Mouse (Mus musculus) brain, adult 2 months (tissue): ENCODE measurements around the gene Pm20d1.

Source experiments
- DNase-seq: peaks from one replicate; pipeline ENCODE4 v3.0.0; 2011; ENCODE audit warnings: low read depth, low spot score

Gene Pm20d1

DNA sequence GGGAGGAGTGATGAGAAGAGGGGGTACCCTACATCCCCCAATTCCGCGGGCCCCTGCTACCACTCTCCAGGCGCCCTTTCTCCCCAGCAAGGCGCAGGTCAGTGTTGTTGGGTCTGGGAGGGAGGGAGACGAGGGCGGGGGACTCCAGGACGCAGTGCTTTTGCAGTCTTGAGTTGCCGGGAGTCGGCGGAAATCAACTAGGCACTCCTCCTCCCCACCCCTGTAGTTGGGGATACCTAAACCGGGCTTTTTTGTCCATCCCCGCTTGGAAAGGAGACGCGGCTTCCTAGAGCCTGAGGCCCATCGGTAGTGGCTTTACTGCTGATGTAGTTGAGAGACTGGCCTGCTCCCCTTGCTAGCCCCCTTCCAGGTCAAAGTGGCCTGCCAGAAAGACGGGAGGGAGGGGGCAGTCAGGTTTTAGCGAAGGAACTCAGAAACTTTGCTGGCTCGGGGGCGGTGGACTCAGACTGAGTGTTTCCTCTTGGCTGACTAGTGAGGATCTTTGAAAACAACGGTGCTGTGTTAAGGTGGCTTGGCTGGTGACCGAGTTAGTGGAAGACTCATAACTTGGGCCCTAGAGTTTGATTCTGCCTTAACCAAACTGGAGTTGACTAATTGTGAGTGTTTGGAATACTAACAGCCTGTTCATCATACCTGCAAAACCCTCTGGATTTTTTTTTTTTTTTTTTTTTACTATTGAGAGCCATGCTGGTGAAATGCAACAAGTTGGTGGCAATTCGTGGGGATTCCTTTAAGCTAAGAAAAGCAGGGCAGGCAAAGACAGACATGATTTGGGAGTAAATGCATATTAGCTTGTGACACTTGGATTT is 31.3 kb downstream of the Pm20d1 start:
- DNase-seq = peak; percentile 55

GRCm38 (mm10) chr1:131829279-131829678 is 32.1 kb downstream of the Pm20d1 start:
- DNase-seq = no peak

DNA sequence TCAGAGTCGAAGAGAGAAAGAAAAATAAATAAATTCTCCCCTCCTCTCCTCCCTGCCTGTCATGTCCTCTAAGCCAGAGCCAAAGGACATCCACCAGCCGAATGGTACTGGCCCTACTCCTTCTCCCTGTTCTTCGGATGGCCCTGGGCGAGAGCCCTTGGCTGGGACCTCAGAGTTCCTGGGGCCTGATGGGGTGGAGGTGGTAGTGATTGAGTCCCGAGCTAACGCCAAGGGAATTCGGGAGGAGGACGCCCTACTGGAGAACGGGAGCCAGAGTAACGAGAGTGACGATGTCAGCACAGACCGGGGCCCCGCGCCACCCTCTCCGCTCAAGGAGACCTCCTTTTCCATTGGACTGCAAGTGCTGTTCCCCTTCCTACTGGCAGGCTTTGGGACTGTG is 33.4 kb downstream of the Pm20d1 start:
- DNase-seq = no peak

DNA sequence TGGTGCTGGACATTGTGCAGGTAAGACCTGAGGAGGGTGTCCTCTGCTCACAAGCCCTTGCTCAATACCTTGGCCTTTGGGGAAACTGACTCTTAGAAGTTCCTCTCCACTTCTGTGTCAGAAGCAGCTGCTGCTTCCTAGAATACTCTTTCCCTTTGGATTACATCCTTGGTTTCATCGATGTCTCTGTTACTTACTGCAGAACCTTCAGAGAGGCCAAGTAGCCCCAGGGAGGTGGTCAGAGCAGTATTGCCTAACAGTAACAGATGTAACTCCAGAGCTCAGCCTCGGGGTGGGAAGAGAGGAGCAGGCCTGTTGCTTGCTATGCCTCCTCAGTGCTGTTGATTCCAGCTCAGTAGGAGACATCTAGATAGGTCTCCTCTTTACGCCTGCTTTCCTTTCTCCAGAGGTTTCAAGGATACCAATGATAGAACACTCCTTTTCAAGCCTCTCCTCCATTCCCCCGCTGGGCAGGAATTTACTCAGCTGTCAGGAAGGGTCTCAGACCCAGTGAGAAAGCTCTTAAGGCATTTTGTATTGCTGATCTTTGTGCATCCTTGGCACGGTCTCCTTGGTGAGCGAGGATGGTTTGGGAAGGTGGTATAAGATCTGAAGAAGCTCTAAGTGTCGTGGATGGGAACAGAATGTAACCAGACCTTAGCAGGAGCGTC is 33.9 kb downstream of the Pm20d1 start:
- DNase-seq = no peak

GRCm38 (mm10) chr1:131837035-131837434 is 39.9 kb downstream of the Pm20d1 start:
- DNase-seq = no peak

DNA sequence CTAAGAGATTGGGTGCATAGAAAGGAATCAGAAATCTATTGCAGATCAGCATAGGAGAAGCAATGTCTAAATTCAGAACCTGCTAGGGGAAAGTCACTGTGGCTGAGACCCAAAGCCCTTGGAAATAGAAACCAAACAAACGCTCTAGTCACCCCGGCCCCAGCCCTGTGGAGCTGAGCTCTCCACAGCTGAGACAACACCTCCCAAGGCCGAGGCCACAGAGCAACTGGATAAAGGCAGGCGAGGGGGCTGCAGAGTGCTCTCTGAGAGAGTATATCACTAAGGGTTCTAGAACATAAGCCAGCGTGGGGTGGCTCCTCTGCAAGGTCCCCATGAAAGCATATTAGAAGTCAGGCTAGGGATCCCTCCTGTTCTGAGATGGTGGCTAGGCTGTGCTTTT is 41.4 kb downstream of the Pm20d1 start:
- DNase-seq = no peak

DNA sequence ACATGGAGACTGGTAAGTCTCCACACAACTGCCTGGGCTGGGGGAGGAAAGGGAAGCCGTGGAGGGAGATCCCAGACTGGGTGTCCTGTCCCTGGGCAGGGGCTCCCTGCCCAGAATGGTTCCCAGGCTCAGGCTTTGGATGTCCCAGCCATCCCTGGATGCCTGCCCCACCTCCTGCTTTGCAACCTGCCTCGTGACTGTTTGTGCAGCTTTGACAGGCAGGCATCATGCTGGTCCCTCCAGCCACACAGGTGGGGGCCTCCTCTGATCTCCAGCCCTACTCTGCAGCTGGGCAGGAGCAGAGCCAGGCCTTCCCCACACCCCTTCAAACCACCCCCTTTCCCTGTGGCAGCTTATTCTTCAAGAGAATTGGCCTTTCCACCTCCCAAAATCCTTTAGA is 42.1 kb downstream of the Pm20d1 start:
- peak; percentile 35 for DNase-seq

GRCm38 (mm10) chr1:131842221-131842620 is 45.0 kb downstream of the Pm20d1 start:
- DNase-seq = no peak

DNA sequence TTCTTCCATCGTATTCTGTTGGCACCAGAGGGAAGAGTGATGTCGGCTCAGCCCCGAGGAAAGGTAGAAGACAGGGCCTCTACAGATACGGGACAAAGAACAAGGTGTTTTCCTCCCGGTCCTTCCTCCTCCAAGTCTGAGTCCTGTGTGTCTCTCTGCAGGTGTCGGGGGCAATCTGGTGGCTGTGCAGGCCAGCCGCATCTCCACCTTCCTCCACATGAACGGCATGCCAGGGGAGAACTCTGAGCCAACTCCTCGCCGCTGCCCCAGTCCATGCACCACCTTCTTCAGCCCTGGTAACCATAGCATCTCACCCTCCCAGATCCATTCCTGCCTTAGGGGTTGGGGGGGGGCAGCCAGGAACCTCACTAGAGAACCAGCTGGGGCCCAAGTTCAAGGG is 46.6 kb downstream of the Pm20d1 start:
- no peak for DNase-seq

DNA sequence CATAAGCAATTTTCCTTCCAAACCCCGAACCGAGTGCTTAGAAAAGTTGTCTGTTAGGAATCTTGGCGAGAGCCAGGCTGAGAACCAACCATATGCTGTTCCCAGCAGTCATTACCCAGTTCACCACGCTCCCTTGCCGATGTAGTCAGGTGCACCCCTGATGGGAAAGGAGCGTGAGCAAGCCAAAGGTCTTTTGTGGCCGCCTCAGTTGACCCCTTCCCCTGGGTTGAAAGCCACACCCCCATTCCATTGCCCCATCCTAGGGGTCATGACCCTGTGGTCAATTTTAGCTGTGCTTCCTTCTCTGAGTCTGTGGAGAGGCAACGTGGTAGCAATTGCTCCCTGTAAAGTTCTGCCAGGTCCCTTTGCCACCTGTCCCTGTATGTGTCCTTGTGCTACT is 47.7 kb downstream of the Pm20d1 start:
- DNase-seq = peak; percentile 41

DNA sequence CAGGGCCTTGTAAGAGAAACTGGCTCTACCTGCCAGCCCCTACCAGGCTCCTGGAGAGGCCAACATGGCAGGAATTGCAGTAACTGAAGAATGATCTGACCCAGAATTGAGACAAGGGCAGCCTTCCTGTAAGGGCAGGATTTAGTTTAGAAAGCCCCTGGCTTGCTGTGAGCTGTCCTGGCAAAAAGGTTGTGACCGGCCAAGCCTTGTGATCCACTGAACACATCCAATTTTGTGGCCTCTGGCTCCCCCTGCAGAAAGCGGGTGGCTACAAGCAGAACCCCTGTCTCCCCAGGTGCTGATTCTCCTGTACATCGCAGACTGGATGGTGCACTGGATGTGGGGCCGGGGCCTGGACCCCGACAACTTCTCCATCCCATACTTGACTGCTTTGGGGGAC is 49.1 kb downstream of the Pm20d1 start:
- DNase-seq = peak; percentile 86

- no peak for DNase-seq
Observed at GRCm38 (mm10) chr1:131861811-131862210, 64.6 kb downstream of the Pm20d1 start.

GRCm38 (mm10) chr1:131865596-131865995 is 68.4 kb downstream of the Pm20d1 start:
- DNase-seq = no peak

DNA sequence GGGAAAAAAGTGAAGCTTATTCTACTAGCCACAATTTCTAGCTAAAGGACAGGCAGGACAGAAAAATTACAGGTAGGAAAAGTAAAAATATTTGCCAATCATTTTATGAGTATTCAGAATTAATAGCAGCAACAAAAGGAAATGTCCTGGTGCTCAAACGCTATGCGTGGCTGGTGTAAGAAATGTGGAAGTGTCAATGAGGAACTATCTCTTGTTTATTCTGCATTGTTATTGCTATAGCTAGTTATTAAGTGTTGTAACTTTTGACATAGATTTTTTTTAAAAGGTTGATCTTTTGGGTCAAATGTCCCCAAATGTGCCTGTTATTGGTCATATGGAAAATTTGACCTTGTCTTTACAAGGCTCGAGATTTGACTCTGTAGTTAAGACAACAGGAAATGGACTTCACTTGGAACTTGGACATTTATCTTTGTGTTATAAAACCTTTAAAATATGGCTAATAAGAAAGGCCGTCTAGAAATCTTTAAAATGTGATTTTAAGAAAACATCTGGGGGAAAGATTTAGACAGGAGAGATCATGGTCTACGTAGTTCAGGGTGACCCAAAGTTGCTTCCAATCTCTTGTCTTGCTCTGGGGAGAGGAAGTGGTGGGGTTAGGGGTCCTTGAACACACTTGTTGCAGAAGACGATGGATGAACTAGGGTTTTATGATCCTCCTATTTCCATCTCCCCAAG is 69.3 kb downstream of the Pm20d1 start:
- DNase-seq = no peak

DNA sequence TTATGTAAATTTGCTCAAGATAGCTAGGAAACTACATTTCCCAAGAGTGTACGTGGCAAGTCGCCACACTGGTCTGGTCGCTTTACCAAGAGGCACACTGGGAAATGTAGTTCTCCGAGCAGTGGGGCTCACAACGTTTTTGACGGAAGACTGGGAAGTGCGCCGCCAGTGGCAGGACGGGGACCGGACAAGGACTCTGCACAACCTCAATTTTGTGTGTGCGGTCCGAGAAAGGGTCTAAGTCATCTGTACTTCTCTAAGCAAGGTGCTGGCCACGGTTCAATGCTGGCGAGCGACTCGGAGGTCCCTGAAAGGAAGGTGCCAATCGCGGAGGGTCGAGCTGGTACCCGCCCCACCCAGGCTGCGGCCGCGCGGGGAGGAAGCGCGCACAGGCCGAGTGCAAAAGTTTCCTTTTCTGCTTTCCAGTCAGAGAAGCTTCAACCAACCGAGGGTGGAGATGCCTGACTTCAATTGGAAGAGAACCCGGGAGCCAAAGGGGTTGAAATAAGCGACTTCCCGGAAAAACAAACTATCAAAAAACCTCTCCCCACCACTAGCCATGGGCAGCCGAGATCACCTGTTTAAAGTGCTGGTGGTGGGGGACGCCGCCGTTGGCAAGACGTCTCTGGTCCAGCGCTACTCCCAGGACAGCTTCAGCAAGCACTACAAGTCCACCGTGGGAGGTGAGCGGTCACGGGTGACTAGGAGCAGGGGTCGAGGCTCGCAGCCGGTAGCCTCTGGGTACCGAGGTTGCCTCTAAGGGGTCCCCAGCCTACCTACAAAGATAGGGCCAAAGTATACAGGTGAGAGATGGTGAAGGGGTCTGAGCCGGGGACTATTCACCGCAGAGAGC is 70.1 kb downstream of the Pm20d1 start, which contains the start of gene Rab29:
Gene Rab29, plus strand, starts transcription at position 132 of the 853 bp plus-strand sequence.
- DNase-seq = peak; percentile 95

GRCm38 (mm10) chr1:131867946-131868290 is 70.7 kb downstream of the Pm20d1 start:
- DNase-seq = no peak

DNA sequence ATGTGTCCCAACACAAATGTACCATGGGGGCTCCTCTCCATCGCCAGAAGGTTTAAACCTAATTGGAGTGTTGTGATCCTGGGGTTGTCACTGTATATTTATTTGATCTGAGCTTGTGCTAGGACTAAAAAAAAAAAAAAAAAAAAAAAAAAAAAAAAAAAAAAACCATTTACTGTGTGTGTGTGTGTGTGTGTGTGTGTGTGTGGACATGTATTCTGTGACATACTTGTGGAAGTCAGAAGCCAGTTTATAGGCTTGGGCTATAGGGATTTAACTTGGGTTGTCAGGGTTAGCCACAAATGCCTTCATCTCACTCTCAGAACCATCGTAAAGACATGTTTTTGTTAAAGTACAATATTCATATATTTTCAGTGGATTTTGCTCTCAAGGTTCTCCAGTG is 72.4 kb downstream of the Pm20d1 start:
- DNase-seq = no peak
